Mouse (Mus musculus) neural tube, embryonic 12.5 days (tissue): ENCODE measurements around the gene Plxna3. TPM values are rescaled to one million over a fixed set of nuclear protein-coding genes. Genes with fewer than 3 reads are reported as not detected.

Experiments used
- ATAC-seq: fragments of 200-750 bp; cut with Nextera tagmentation; 2 replicates; pipeline ENCODE4 v1.8.0; 2017; ENCODE audit warnings: low read depth, mild to moderate bottlenecking, moderate TSS enrichment, moderate library complexity; ENCODE audit not compliant: low FRiP score
- H3K27ac ChIP-seq: fragments of 300-500 bp; sonication (generic); 2 replicates; pipeline ENCODE4 v1.5.1; 2016
- H3K27me3 ChIP-seq: fragments of 300-500 bp; sonication (generic); replicated peaks from 2 replicates; pipeline ENCODE4 v1.6.1; 2016; ENCODE audit warnings: mild to moderate bottlenecking
- H3K36me3 ChIP-seq: fragments of 300-500 bp; sonication (generic); 2 replicates; pipeline ENCODE4 v1.6.1; 2016; ENCODE audit warnings: mild to moderate bottlenecking
- H3K4me1 ChIP-seq: fragments of 300-500 bp; sonication (generic); 2 replicates; pipeline ENCODE4 v1.6.1; 2016
- H3K4me2 ChIP-seq: fragments of 300-500 bp; sonication (generic); replicated peaks from 2 replicates; pipeline ENCODE4 v1.6.1; 2016; ENCODE audit warnings: mild to moderate bottlenecking
- H3K4me3 ChIP-seq: fragments of 300-500 bp; sonication (generic); 2 replicates; pipeline ENCODE4 v1.5.1; 2016
- H3K9ac ChIP-seq: fragments of 300-500 bp; sonication (generic); 2 replicates; pipeline ENCODE4 v1.6.1; 2016; ENCODE audit warnings: mild to moderate bottlenecking
- H3K9me3 ChIP-seq: fragments of 300-500 bp; sonication (generic); 2 replicates; pipeline ENCODE4 v1.6.1; 2016; ENCODE audit warnings: mild to moderate bottlenecking
- WGBS: fragments of 180-500 bp; shearing (Covaris S2); methylation state at CpG from one replicate; pipeline ENCODE4 v1.1.7; 2016; 5-methylcytosine and 5-hydroxymethylcytosine counted together
- microRNA-seq: library from miRNA; unstranded; fragments of <30 nt; microRNA quantifications from one replicate; pipeline ENCODE4, GENCODE M21; 2017
- polyA plus RNA-seq: library from polyadenylated mRNA; unstranded; fragments of >200 nt; fragmentation: Nextera tagmentation; extraction: Ambion mirVana; gene quantifications from 2 replicates; pipeline ENCODE4 v1.2.1, GENCODE M21; 2016

Plxna3 gene
- polyA plus RNA-seq, 1 experiment from 2014 or later = 54.6 TPM

- ATAC-seq = no peak
- H3K27me3 ChIP-seq = no peaks in the 10 kb centered on the region
- H3K4me2 ChIP-seq = no peak overlapping the region
- H3K36me3 ChIP-seq = peaks cover 6% of the 10 kb centered on the region
- H3K9me3 ChIP-seq = no peaks in the 10 kb centered on the region
- H3K9ac ChIP-seq = no peak overlapping the region
- H3K4me3 ChIP-seq = no peak overlapping the region
- no peaks in the 10 kb centered on the region for H3K4me1 ChIP-seq
- 81% methylated on average over 2 of the region's 2 CpGs for WGBS
- H3K27ac ChIP-seq = no peak overlapping the region
These were observed 55.6 kb downstream of the Plxna3 start for GRCm38 (mm10) chrX:74384451-74384850.

- no peak overlapping the region for H3K4me2 ChIP-seq
- H3K4me3 ChIP-seq = no peak overlapping the region
- no peaks in the 10 kb centered on the region; the same call in 1 of the 2 replicates for H3K4me1 ChIP-seq
- H3K36me3 ChIP-seq = peaks cover 6% of the 10 kb centered on the region
- H3K27me3 ChIP-seq = no peaks in the 10 kb centered on the region
- H3K9ac ChIP-seq = no peak overlapping the region
- no peaks in the 10 kb centered on the region for H3K9me3 ChIP-seq
- ATAC-seq = no peak
- no peak overlapping the region for H3K27ac ChIP-seq
These were observed 59.3 kb downstream of the Plxna3 start for GRCm38 (mm10) chrX:74388153-74388552.

- Histone ChIP-seq H3K9ac (peak within 1 kb of the TSS; percentile 61), H3K27me3 (no peaks in the 10 kb centered on the region), H3K36me3 (peaks cover under 1% of the 10 kb centered on the region; the same call in 1 of the 2 replicates), H3K9me3 (no peaks in the 10 kb centered on the region), H3K4me3 (peak within 1 kb of the TSS; percentile 44), H3K27ac (0 out of 2 replicates have a peak within 1 kb of the TSS, but pooled peaks have one; percentile 20), H3K4me2 (peak within 1 kb of the TSS; percentile 60), H3K4me1 (no peaks in the 10 kb centered on the region; the same call in 1 of the 2 replicates)
- WGBS = 18% methylated on average over 30 of the region's 30 CpGs
- peak; percentile 100 for ATAC-seq
These were observed 63.9 kb downstream of the Plxna3 start, which contains the start of the genes Fam3a and Ikbkg for GRCm38 (mm10) chrX:74392535-74393443. Gene Fam3a, minus strand, starts transcription at chrX:74393272. Gene Ikbkg, plus strand, starts transcription at chrX:74393290.

Small RNA genes within 50 kb of the gene (microRNA-seq; reads per million reads assigned to microRNA genes)
- gene Mir7092 = not detected

Other genes starting within 250 kb of the Plxna3 start
- not detected in 2 replicates for gene Opn1mw, start 201.6 kb upstream of the Plxna3 start, polyA plus RNA-seq
- 14.4 and 14.5 TPM in 2 replicates for gene Mecp2, start 193.7 kb upstream of the Plxna3 start, polyA plus RNA-seq
- not detected in 2 replicates for gene Tex28, start 161.2 kb upstream of the Plxna3 start, polyA plus RNA-seq
- 0.10 TPM in 1 of 2 replicates, not detected in the other for gene Tktl1, start 151.8 kb upstream of the Plxna3 start, polyA plus RNA-seq
- gene Flna, start 79.2 kb upstream of the Plxna3 start, polyA plus RNA-seq = 158 and 170 TPM in 2 replicates
- 16.5 and 18.2 TPM in 2 replicates for gene Emd, start 74.4 kb upstream of the Plxna3 start, polyA plus RNA-seq
- gene Rpl10, start 58.3 kb upstream of the Plxna3 start, polyA plus RNA-seq = 527 and 575 TPM in 2 replicates
- 86.7 and 93.3 TPM in 2 replicates for gene Taz, start 47.2 kb upstream of the Plxna3 start, polyA plus RNA-seq
- gene Dnase1l1, start 46.7 kb upstream of the Plxna3 start, polyA plus RNA-seq = 3.9 and 5.7 TPM in 2 replicates
- gene Atp6ap1, start 32.0 kb upstream of the Plxna3 start, polyA plus RNA-seq = 151 and 161 TPM in 2 replicates
- 706 and 748 TPM in 2 replicates for gene Gdi1, start 24.1 kb upstream of the Plxna3 start, polyA plus RNA-seq
- gene Fam50a, start 16.0 kb upstream of the Plxna3 start, polyA plus RNA-seq = 54.5 and 64.5 TPM in 2 replicates
- 83.2 and 89.6 TPM in 2 replicates for gene Lage3, start 24.6 kb downstream of the Plxna3 start, polyA plus RNA-seq
- 61.1 and 63.7 TPM in 2 replicates for gene Ubl4a, start 44.2 kb downstream of the Plxna3 start, polyA plus RNA-seq
- 8.3 and 8.4 TPM in 2 replicates for gene Slc10a3, start 44.3 kb downstream of the Plxna3 start, polyA plus RNA-seq
- 27.3 and 31.5 TPM in 2 replicates for gene Fam3a, start 64.2 kb downstream of the Plxna3 start, polyA plus RNA-seq
- 19.9 and 21.2 TPM in 2 replicates for gene Ikbkg, start 64.2 kb downstream of the Plxna3 start, polyA plus RNA-seq
- 47.6 and 57.4 TPM in 2 replicates for gene G6pdx, start 100.1 kb downstream of the Plxna3 start, polyA plus RNA-seq
- gene Gm6880, start 152.3 kb downstream of the Plxna3 start, polyA plus RNA-seq = not detected in 2 replicates
- gene Olfr1326-ps1, start 245.8 kb downstream of the Plxna3 start, polyA plus RNA-seq = not detected in 2 replicates